Mouse (Mus musculus) ES-Bruce4 (cell line): ENCODE results near the gene Tfeb.

ENCODE experiments used
- CTCF ChIP-seq: IDR thresholded peaks from one replicate; pipeline ENCODE4 v1.8.1; 2011; ENCODE audit warnings: low read depth, low read length
- POLR2A ChIP-seq: IDR thresholded peaks from one replicate; pipeline ENCODE4 v1.8.1; 2011; ENCODE audit warnings: low read length; ENCODE audit not compliant: insufficient read depth

GRCm38 (mm10) chr17:47687409-47688343 is 49.2 kb upstream of the Tfeb start:
- TF ChIP-seq CTCF, result no peak
- TF ChIP-seq POLR2A, result peak; percentile 72
